Mouse (Mus musculus): ENCODE data around the gene Utp15.

DNA sequence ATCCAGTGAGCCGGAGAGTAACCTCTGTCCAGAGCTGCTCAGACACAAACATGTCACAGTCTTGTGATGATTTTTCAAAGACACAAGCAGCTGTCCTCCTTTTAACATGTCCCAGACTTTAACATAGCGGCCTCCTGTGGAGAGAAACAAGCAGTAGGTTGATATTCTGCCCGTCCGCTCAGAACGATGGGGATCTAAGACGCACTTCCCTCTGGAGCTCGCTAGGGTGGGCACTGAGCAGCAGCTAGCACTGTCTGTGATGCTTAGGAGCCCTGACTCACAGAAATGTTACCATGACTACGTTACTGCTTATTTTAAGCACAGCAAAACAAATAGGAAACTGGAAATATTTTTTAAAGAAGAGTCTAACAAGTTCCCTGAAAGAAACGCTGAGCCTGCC, 7.9 kb downstream of the Utp15 start:
- TF ChIP-seq CTCF (IDR thresholded peaks at IDR 0.05; ENCODE audit: low read depth, low read length) (no peak), POLR2A (IDR thresholded peaks at IDR 0.05; ENCODE audit: extremely low read depth, insufficient read depth, low read length) (no peak)
